Mouse (Mus musculus): ENCODE results near the gene Ccdc43.
A peak's percentile ranks its signal among the peaks of the same experiment; 100 is the strongest.

Gene Ccdc43

GRCm38 (mm10) chr11:102697338-102698017 lies at the start of gene Ccdc43:
Gene Ccdc43, minus strand, starts transcription at chr11:102697782.
- H3K4me3 ChIP-seq (replicated peaks; ENCODE audit: low read length), result peak within 1 kb of the TSS; percentile 97
- no peak for TF ChIP-seq CTCF (conservative IDR thresholded peaks at IDR 0.05; ENCODE audit: low read length)
- H3K9me3 ChIP-seq (ENCODE audit: low read length), result no peaks in the 10 kb centered on the region
- H3K4me1 ChIP-seq (replicated peaks; ENCODE audit: low read depth, low read length), result peaks cover 50% of the 10 kb centered on the region
- no peaks in the 10 kb centered on the region for H3K27me3 ChIP-seq (ENCODE audit: insufficient read depth, low read length)
- H3K36me3 ChIP-seq (ENCODE audit: insufficient read depth, low read length), result peaks cover 20% of the 10 kb centered on the region

- Histone ChIP-seq H3K9me3 (ENCODE audit: low read length) (no peaks in the 10 kb centered on the region), H3K4me3 (replicated peaks; ENCODE audit: low read length) (no peak overlapping the region), H3K4me1 (replicated peaks; ENCODE audit: low read depth, low read length) (peaks cover 32% of the 10 kb centered on the region), H3K36me3 (ENCODE audit: insufficient read depth, low read length) (no peaks in the 10 kb centered on the region), H3K27me3 (ENCODE audit: insufficient read depth, low read length) (peaks cover 37% of the 10 kb centered on the region)
- no peak for TF ChIP-seq POU5F1 (IDR thresholded peaks at IDR 0.05; ENCODE audit: borderline replicate concordance, low read length)
- TF ChIP-seq CTCF (conservative IDR thresholded peaks at IDR 0.05; ENCODE audit: low read length), result no peak
- TF ChIP-seq NANOG (IDR thresholded peaks at IDR 0.05; ENCODE audit: borderline replicate concordance, low read length), result no peak
Observed at GRCm38 (mm10) chr11:102744746-102745145, 47.2 kb upstream of the Ccdc43 start.

- no peaks in the 10 kb centered on the region for H3K36me3 ChIP-seq (ENCODE audit: insufficient read depth, low read length)
- TF ChIP-seq CTCF (conservative IDR thresholded peaks at IDR 0.05; ENCODE audit: low read length) (no peak), POU5F1 (IDR thresholded peaks at IDR 0.05; ENCODE audit: borderline replicate concordance, low read length) (no peak), NANOG (IDR thresholded peaks at IDR 0.05; ENCODE audit: borderline replicate concordance, low read length) (no peak)
- H3K9me3 ChIP-seq (ENCODE audit: low read length), result no peaks in the 10 kb centered on the region
- H3K4me1 ChIP-seq (replicated peaks; ENCODE audit: low read depth, low read length), result peaks cover 40% of the 10 kb centered on the region
- no peak overlapping the region for H3K4me3 ChIP-seq (replicated peaks; ENCODE audit: low read length)
- peaks cover 54% of the 10 kb centered on the region for H3K27me3 ChIP-seq (ENCODE audit: insufficient read depth, low read length)
Observed at GRCm38 (mm10) chr11:102742843-102743242, 45.3 kb upstream of the Ccdc43 start.

- no peaks in the 10 kb centered on the region for H3K9me3 ChIP-seq (ENCODE audit: low read length)
- H3K4me3 ChIP-seq (replicated peaks; ENCODE audit: low read length), result no peak overlapping the region
- H3K27me3 ChIP-seq (ENCODE audit: insufficient read depth, low read length), result peaks cover 58% of the 10 kb centered on the region
- peaks cover 40% of the 10 kb centered on the region for H3K4me1 ChIP-seq (replicated peaks; ENCODE audit: low read depth, low read length)
- TF ChIP-seq POU5F1 (IDR thresholded peaks at IDR 0.05; ENCODE audit: borderline replicate concordance, low read length) (no peak), CTCF (conservative IDR thresholded peaks at IDR 0.05; ENCODE audit: low read length) (no peak), NANOG (IDR thresholded peaks at IDR 0.05; ENCODE audit: borderline replicate concordance, low read length) (no peak)
- no peaks in the 10 kb centered on the region for H3K36me3 ChIP-seq (ENCODE audit: insufficient read depth, low read length)
Observed at GRCm38 (mm10) chr11:102742066-102742465, 44.5 kb upstream of the Ccdc43 start.

GRCm38 (mm10) chr11:102741129-102741950 lies 43.8 kb upstream of the Ccdc43 start:
- Histone ChIP-seq H3K4me1 (replicated peaks; ENCODE audit: low read depth, low read length) (peaks cover 40% of the 10 kb centered on the region), H3K27me3 (ENCODE audit: insufficient read depth, low read length) (peaks cover 56% of the 10 kb centered on the region), H3K4me3 (replicated peaks; ENCODE audit: low read length) (peak overlapping the region; percentile 37), H3K9me3 (ENCODE audit: low read length) (no peaks in the 10 kb centered on the region), H3K36me3 (ENCODE audit: insufficient read depth, low read length) (no peaks in the 10 kb centered on the region)
- TF ChIP-seq CTCF (conservative IDR thresholded peaks at IDR 0.05; ENCODE audit: low read length), result no peak
- TF ChIP-seq NANOG (IDR thresholded peaks at IDR 0.05; ENCODE audit: borderline replicate concordance, low read length), result no peak
- TF ChIP-seq POU5F1 (IDR thresholded peaks at IDR 0.05; ENCODE audit: borderline replicate concordance, low read length), result no peak

GRCm38 (mm10) chr11:102740634-102741033 lies 43.1 kb upstream of the Ccdc43 start:
- H3K36me3 ChIP-seq (ENCODE audit: insufficient read depth, low read length), result no peaks in the 10 kb centered on the region
- peaks cover 40% of the 10 kb centered on the region for H3K4me1 ChIP-seq (replicated peaks; ENCODE audit: low read depth, low read length)
- H3K27me3 ChIP-seq (ENCODE audit: insufficient read depth, low read length), result peaks cover 58% of the 10 kb centered on the region
- no peaks in the 10 kb centered on the region for H3K9me3 ChIP-seq (ENCODE audit: low read length)
- H3K4me3 ChIP-seq (replicated peaks; ENCODE audit: low read length), result no peak overlapping the region
- no peak for TF ChIP-seq CTCF (conservative IDR thresholded peaks at IDR 0.05; ENCODE audit: low read length)
- TF ChIP-seq NANOG (IDR thresholded peaks at IDR 0.05; ENCODE audit: borderline replicate concordance, low read length), result no peak
- no peak for TF ChIP-seq POU5F1 (IDR thresholded peaks at IDR 0.05; ENCODE audit: borderline replicate concordance, low read length)

GRCm38 (mm10) chr11:102739278-102739966 lies 41.8 kb upstream of the Ccdc43 start:
- peak overlapping the region; percentile 32; the same call in 1 of the 2 replicates for H3K4me3 ChIP-seq (replicated peaks; ENCODE audit: low read length)
- TF ChIP-seq NANOG (IDR thresholded peaks at IDR 0.05; ENCODE audit: borderline replicate concordance, low read length), result no peak
- TF ChIP-seq CTCF (conservative IDR thresholded peaks at IDR 0.05; ENCODE audit: low read length), result peak; percentile 47
- H3K4me1 ChIP-seq (replicated peaks; ENCODE audit: low read depth, low read length), result peaks cover 36% of the 10 kb centered on the region
- H3K27me3 ChIP-seq (ENCODE audit: insufficient read depth, low read length), result peaks cover 56% of the 10 kb centered on the region
- H3K36me3 ChIP-seq (ENCODE audit: insufficient read depth, low read length), result no peaks in the 10 kb centered on the region
- H3K9me3 ChIP-seq (ENCODE audit: low read length), result no peaks in the 10 kb centered on the region

- H3K36me3 ChIP-seq (ENCODE audit: insufficient read depth, low read length), result no peaks in the 10 kb centered on the region
- H3K9me3 ChIP-seq (ENCODE audit: low read length), result no peaks in the 10 kb centered on the region
- TF ChIP-seq NANOG (IDR thresholded peaks at IDR 0.05; ENCODE audit: borderline replicate concordance, low read length) (no peak), POU5F1 (IDR thresholded peaks at IDR 0.05; ENCODE audit: borderline replicate concordance, low read length) (no peak), CTCF (conservative IDR thresholded peaks at IDR 0.05; ENCODE audit: low read length) (no peak)
- H3K27me3 ChIP-seq (ENCODE audit: insufficient read depth, low read length), result peaks cover 46% of the 10 kb centered on the region
- H3K4me1 ChIP-seq (replicated peaks; ENCODE audit: low read depth, low read length), result peaks cover 32% of the 10 kb centered on the region
- H3K4me3 ChIP-seq (replicated peaks; ENCODE audit: low read length), result no peak overlapping the region
Observed at GRCm38 (mm10) chr11:102738046-102738445, 40.5 kb upstream of the Ccdc43 start.
